Mouse (Mus musculus): ENCODE data around the gene Gm49405. TPM values are rescaled to one million over a fixed set of nuclear protein-coding genes. Genes with fewer than 3 reads are reported as not detected.

Gm49405 gene
- total RNA-seq, 2 experiments from 2014 or later, result 2.0 to 2.2 TPM

GRCm38 (mm10) chr19:3983527-3984200, 16.8 kb upstream of the Gm49405 start:
- DNase-seq (ENCODE audit: low spot score), result no peak
- intact Hi-C loops (cut with DNase I), result loop anchor here (5.0 to 10.0 kb wide), 4 partner anchors 91 to 259 kb away; partner anchors contain the start of genes Chka and Kmt5b

DNA sequence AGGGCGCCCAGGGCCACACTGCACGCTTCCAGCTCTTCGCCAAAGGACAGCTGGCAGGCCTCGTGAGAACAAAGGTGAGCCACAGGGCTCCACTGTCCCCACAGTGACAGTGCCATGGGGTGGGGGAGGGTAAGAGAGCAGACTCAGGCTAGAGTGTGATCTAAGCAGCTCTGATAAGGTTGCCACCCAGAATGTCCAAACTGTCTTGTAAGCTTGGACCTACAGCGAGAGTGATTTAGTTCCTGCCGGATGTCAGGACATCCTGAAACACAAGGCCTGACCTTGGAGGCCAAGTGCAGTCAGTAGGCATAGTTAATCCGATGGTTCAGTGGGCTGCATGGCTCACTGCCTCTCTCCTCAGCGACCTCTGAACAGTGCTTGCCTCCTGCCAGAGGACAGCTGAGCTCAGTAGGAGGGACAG, 15.2 kb upstream of the Gm49405 start:
- intact Hi-C loops (cut with DNase I), result loop anchor here (10.0 kb wide), 1 partner anchor 260 kb away; no protein-coding TSS in a partner anchor

DNA sequence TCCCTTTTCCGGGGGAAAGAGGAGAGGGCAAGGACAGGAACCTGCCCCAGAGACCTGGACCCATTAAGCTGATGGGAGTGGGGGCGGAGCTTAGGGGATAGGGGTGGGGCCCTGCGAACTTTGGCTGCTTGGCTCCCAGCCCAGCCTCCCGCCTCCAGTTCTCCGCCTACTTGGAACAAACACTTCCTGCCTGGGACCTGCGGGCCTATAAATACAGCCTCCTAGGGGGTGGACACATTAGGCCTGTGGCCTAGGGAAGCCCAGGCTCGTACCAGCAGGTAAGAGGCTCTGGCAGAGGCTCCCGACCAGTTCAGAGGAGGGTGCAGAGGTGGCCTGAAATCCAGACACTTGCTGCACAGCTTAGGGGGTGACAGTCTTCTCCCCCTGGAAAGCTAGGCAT, 14.1 kb upstream of the Gm49405 start, which contains the start of gene Acy3:
Gene Acy3, plus strand, starts transcription at position 237 of the 400 bp plus-strand sequence.
- intact Hi-C loops (cut with DNase I), result loop anchor here (10.0 kb wide), 1 partner anchor 262 kb away; no protein-coding TSS in a partner anchor
- DNase-seq (ENCODE audit: low spot score), result peak; percentile 83

More for the DNA sequence above, 15.2 kb upstream of the Gm49405 start:
- no peak for DNase-seq (ENCODE audit: low spot score)

DNA sequence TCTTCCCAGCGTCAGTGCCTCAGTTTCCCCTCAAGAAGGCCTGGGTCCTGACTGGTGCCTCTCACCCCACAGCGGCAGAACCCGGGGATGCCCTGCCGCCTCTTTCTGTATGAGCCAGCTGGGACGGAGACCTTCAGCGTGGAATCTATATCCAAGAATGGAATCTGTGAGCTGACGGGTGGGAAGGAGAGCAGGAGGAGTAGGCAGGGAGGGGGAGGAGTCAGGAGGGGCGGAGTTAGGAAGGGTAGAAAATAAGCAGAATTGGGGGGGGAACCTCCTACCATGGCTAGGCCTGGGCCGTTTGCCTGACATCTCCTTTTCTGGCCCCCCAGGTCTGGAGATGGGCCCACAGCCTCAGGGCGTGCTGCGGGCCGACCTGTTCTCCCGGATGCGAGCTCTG, 12.4 kb upstream of the Gm49405 start:
- intact Hi-C loops (cut with DNase I), result loop anchor here (10.0 kb wide), 1 partner anchor 263 kb away; no protein-coding TSS in a partner anchor
- DNase-seq (ENCODE audit: low spot score), result no peak

GRCm38 (mm10) chr19:3988750-3989149, 11.7 kb upstream of the Gm49405 start:
- intact Hi-C loops (cut with DNase I), result loop anchor here (10.0 kb wide), 1 partner anchor 264 kb away; no protein-coding TSS in a partner anchor
- no peak for DNase-seq (ENCODE audit: low spot score)

- intact Hi-C loops (cut with DNase I), result no loop called here
- DNase-seq (ENCODE audit: low spot score), result no peak
Observed at GRCm38 (mm10) chr19:3990804-3991203, 9.6 kb upstream of the Gm49405 start.

DNA sequence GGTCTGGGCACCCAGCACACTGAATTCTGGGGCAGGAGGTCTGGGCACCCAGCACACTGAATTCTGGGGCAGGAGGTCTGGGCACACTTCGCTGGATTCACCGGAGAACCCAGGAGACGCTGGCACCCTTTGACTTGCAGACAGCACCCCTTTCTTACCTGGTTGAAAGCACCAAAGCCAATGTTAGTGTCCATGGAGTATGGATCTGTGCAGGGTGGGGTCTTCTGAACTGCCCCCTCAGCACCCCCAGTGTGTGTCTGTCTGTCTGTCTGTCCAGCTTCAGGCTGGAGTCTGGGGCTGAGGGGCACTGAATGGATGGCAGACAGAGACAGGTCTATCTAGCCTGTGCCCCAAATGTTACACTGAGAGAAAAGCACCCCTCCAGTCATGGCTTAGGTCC, 8.9 kb upstream of the Gm49405 start:
- intact Hi-C loops (cut with DNase I), result no loop called here
- DNase-seq (ENCODE audit: low spot score), result no peak

GRCm38 (mm10) chr19:3991966-3992365, 8.5 kb upstream of the Gm49405 start:
- intact Hi-C loops (cut with DNase I), result no loop called here
- no peak for DNase-seq (ENCODE audit: low spot score)

DNA sequence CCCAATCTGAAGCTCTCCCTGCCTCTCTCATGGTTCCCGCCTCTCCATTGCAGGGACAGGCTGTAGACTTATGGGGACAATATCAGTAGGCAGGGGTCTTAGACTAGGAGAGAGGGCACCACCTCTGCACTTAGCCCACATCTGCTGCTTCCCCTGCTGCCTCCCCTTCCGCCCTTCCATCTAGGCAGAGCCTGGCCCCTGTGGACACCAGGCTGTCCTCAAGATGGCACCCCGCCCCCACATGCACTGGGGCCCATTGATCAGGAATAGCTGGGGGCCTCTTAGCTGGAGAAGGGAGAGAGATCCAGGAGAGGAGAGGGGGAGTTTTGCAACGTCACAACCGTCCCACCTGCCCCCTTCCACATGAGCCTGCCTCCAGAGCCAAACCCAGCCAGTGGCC, 8.0 kb upstream of the Gm49405 start, which contains the start of gene Tbx10:
Gene Tbx10, plus strand, starts transcription at position 337 of the 400 bp plus-strand sequence.
- intact Hi-C loops (cut with DNase I), result no loop called here
- no peak for DNase-seq (ENCODE audit: low spot score)

DNA sequence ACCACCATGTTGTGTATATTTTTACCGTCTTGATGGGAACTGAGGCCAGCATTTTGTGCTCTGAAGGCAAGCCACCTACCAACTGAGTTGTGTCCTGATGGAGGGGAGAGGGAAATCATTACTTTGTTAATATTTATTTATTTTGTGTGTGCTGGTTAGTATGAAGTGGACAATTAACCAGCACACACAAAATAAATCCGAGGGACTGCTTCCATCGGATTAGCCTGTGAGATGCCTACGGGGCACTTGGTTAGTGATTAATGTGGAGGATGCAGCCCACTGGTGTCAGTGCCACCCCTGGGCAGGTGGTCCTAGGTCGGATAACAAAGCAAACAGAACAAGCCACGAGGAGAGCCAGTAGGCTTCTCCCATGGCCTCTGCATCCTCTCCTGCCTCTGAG, 5.5 kb upstream of the Gm49405 start:
- DNase-seq (ENCODE audit: low spot score), result no peak
- intact Hi-C loops (cut with DNase I), result no loop called here

DNA sequence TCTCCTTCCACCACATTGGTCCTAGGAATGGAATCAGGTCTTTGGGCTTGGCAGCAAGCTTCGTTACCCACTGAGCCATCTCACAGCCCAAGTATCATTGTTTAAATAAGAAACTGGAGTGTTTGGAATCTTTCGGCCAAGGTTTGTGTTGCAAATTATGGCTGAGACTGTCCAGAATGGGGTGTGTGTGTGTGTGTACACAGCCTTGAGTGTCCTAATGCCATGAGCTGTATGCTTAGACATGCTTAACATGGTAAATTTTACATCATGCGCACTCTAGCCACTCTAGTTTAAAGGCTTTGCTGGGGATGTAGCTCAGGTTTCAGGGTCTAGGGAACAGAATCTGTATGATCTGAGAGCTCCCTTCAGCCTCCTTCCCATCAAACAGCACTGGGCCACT, 4.9 kb upstream of the Gm49405 start:
- no peak for DNase-seq (ENCODE audit: low spot score)
- intact Hi-C loops (cut with DNase I), result no loop called here

DNA sequence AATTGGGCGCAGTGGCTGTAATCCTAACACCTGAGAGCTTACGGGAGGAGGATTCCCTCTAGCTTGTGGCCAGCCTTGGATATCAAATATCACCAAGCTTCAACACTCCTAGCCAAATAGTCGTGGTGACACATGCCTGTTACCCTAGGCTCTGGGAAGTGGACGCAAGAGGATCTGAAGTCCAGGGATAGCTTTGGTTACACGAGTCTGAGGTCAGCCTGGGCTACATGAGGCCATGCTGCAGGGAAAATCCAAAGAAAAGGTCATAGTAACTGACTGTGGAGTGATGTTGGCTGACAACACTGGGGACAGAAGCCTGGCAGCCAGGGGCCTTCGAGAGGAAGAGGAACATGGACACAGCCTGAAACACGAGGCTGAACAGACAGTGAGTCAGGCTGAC, 4.3 kb upstream of the Gm49405 start:
- DNase-seq (ENCODE audit: low spot score), result no peak
- intact Hi-C loops (cut with DNase I), result no loop called here

DNA sequence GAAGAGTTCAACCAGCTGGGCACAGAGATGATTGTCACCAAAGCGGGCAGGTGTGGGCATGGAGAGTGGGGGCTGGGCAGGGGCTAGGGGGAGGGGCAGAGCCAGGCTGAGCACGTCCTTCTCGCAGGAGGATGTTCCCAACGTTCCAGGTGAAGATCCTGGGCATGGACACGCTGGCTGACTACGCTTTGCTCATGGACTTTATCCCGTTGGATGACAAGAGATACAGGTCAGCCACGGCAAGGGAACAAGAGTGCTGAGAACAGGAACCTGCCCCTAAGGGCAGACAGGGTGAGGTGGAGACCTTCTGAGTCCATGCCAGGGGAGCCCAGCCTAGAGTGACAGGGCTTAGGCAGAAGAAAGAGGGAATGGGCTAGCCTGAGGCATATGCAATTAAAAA, 3.7 kb upstream of the Gm49405 start:
- intact Hi-C loops (cut with DNase I), result no loop called here
- DNase-seq (ENCODE audit: low spot score), result no peak

DNA sequence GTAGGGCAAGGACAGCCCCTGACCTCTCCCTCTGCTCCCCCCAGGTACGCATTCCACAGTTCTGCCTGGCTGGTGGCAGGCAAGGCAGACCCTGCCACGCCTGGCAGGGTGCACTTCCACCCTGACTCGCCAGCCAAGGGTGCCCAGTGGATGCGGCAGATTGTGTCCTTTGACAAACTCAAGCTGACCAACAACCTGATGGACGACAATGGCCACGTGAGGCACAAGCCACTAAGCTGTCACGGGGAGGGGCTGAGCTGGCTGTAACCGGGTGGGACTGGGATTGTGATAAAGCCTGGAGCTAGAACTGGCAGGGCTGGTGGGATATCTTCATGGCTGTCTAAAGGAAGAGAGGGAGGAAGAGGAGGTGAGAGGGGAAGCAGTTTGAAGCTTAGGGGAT, 3.2 kb upstream of the Gm49405 start:
- no peak for DNase-seq (ENCODE audit: low spot score)
- intact Hi-C loops (cut with DNase I), result no loop called here

DNA sequence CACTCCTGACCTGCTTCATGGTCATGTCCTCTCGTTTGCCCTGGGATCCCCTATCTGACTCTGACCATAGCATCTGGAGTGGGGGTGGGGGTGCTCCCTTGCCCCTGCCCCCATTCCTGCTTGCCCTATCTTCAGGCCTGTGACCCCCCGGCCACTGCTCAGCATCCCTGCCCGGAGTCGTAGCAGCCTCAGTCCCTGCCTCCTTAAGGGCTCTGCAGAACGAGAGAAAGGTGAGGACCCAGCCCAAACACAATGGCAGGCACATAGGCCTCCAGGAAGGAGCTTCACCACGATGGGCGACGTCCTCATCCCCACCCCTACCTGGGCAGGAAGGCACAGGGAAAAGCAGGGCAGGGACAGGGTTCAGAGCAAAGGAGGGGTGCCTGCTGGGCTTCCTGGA, 2.1 kb upstream of the Gm49405 start:
- no peak for DNase-seq (ENCODE audit: low spot score)
- intact Hi-C loops (cut with DNase I), result no loop called here

DNA sequence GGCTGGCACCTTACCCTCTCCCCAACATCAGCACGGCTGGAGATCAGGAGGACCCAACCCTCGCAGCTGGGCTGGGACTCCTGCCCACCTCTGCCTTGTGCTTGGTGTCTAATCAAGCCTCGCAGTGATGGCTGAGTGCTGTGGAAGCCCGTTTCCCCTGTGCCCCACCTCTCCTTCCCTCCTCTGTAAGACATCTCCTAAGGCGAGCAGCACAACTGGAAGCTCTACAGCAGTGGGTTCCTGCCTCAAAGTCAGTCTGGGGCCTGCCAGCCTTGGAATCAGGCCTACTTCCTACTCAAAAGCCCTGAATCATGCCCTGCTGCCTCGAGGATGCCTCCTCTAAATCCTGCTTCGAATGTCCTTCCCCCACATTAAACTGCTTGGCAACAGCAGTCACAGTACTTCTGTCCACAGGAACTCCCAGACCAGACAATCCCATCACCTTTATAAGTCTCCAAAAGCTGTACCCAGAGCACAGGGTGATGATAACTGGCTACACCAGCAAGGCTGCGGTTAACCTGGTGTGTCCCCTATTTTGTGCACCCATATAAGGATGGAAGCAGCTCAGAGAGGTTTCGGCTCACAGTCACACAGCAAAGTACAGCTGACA, 1.2 kb upstream of the Gm49405 start:
- no peak for DNase-seq (ENCODE audit: low spot score)
- intact Hi-C loops (cut with DNase I), result no loop called here

GRCm38 (mm10) chr19:4000949-4001525, 611 bp downstream of the Gm49405 start:
- intact Hi-C loops (cut with DNase I), result loop anchor here (1.0 kb wide), 1 partner anchor 11 kb away; the partner anchor contains the start of gene Ndufv1
- DNase-seq (ENCODE audit: low spot score), result no peak

- intact Hi-C loops (cut with DNase I), result no loop called here
- DNase-seq (ENCODE audit: low spot score), result no peak
Observed at GRCm38 (mm10) chr19:4001752-4002151, 1.3 kb downstream of the Gm49405 start.

DNA sequence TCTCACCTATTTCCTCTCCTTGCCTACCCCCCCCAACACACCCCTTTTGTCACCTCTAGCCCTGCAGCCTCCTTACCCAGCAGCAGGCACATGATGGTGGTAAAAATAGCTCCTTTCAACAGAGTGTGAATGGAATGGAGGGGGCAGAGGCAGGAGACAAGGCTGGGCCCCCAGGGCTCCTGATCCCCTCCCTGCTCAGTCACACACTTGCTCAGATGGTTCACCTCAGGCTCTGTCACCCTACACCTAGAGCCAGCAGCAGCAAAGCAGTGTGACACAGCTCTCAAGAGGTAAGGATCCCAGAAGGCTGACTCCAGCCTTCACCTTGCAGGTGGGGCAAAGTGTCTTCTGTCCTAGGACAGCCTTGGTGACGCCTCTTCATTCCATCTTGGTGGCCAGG, 2.7 kb downstream of the Gm49405 start, which contains the start of gene Doc2g:
Gene Doc2g, plus strand, starts transcription at position 202 of the 400 bp plus-strand sequence.
- intact Hi-C loops (cut with DNase I), result no loop called here
- no peak for DNase-seq (ENCODE audit: low spot score)

- DNase-seq (ENCODE audit: low spot score), result no peak
- intact Hi-C loops (cut with DNase I), result no loop called here
Observed at GRCm38 (mm10) chr19:4003641-4004040, 3.2 kb downstream of the Gm49405 start.

- DNase-seq (ENCODE audit: low spot score), result no peak
Observed at GRCm38 (mm10) chr19:4004331-4004730, 3.9 kb downstream of the Gm49405 start.

More at GRCm38 (mm10) chr19:4004331-4004730, 3.9 kb downstream of the Gm49405 start:
- intact Hi-C loops (cut with DNase I), result no loop called here
